ENCODE assay signal across 8 mouse cellular contexts in genomic region chr17:35233114-35233980, GRCm38 (mm10). TPM values are rescaled to one million over a fixed set of nuclear protein-coding genes. Genes with fewer than 3 reads are reported as not detected.
DNase-seq lines count a peak whose midpoint lies in the region; ATAC-seq lines count a peak whose summit lies in the region.

Gene Atp6v1g2, plus strand, starts transcription at chr17:35233660.

- H3K9me3 ChIP-seq in forebrain, embryonic 11.5 days (ENCODE audit: control insufficient read depth, low read length) = no peaks in the 10 kb centered on the region
- no peaks in the 10 kb centered on the region for H3K9me3 ChIP-seq in midbrain, embryonic 15.5 days

- DNase-seq in layer of hippocampus, adult 18-20 months (ENCODE audit: low spot score in 2 of 2) = peak in 1 of 2 experiments; percentile 64
- no peak for DNase-seq in layer of hippocampus, adult 11-12 months (ENCODE audit: low spot score)
- DNase-seq in MN1 (ENCODE audit: low spot score) = peak; percentile 57
- no peak for DNase-seq in forebrain, embryonic 11.5 days (ENCODE audit: low spot score)
- DNase-seq in layer of hippocampus, postnatal 14 days (ENCODE audit: low spot score in 2 of 2) = no peak
- DNase-seq in gastrocnemius, adult 8-10 months (ENCODE audit: low spot score in 2 of 2) = no peak
- no peak for DNase-seq in cerebellum, postnatal 14 days

- H3K4me1 ChIP-seq in forebrain, embryonic 11.5 days (replicated peaks; ENCODE audit: control insufficient read depth, insufficient read depth, low read length) = peaks cover 2% of the 10 kb centered on the region; the same call in 1 of the 2 replicates
- peaks cover 40% of the 10 kb centered on the region for H3K4me1 ChIP-seq in midbrain, embryonic 15.5 days

- H3K4me3 ChIP-seq in forebrain, embryonic 11.5 days (ENCODE audit: low read depth, low read length) = peak within 1 kb of the TSS; percentile 55
- peak within 1 kb of the TSS; percentile 56 for H3K4me3 ChIP-seq in midbrain, embryonic 15.5 days

- H3K27me3 ChIP-seq in forebrain, embryonic 11.5 days (ENCODE audit: control insufficient read depth, insufficient read depth, low read length) = no peaks in the 10 kb centered on the region
- no peaks in the 10 kb centered on the region for H3K27me3 ChIP-seq in midbrain, embryonic 15.5 days (replicated peaks)

- H3K9ac ChIP-seq in forebrain, embryonic 11.5 days (ENCODE audit: low read length) = peak within 1 kb of the TSS; percentile 93; the same call in 1 of the 2 replicates
- peak within 1 kb of the TSS; percentile 70; the same call in 1 of the 2 replicates for H3K9ac ChIP-seq in midbrain, embryonic 15.5 days

- ATAC-seq in forebrain, embryonic 11.5 days (replicated peaks; ENCODE audit: low FRiP score) = no peak
- no peak for ATAC-seq in midbrain, embryonic 15.5 days (replicated peaks)

- peaks cover 3% of the 10 kb centered on the region; the same call in 1 of the 2 replicates for H3K36me3 ChIP-seq in forebrain, embryonic 11.5 days (ENCODE audit: control insufficient read depth, insufficient read depth, low read length)
- H3K36me3 ChIP-seq in midbrain, embryonic 15.5 days (replicated peaks) = peaks cover 10% of the 10 kb centered on the region; the same call in 1 of the 2 replicates

- no peak within 1 kb of the TSS for H3K27ac ChIP-seq in forebrain, embryonic 11.5 days (ENCODE audit: low read depth, low read length)
- peak within 1 kb of the TSS; percentile 93; the same call in 1 of the 2 replicates for H3K27ac ChIP-seq in midbrain, embryonic 15.5 days

- 91% methylated on average over 18 of the region's 18 CpGs for WGBS in forebrain, embryonic 11.5 days
- WGBS in midbrain, embryonic 15.5 days = 78% methylated on average over 18 of the region's 18 CpGs

- peak within 1 kb of the TSS; percentile 82 for H3K4me2 ChIP-seq in forebrain, embryonic 11.5 days (ENCODE audit: low read depth, low read length, severe bottlenecking)
- H3K4me2 ChIP-seq in midbrain, embryonic 15.5 days = peak within 1 kb of the TSS; percentile 97

RNA-seq across cellular contexts. Expression of gene Atp6v1g2, which starts in this region (rescaled TPM):
- 100 to 1,000 TPM; 637 to 681 TPM for total RNA-seq in layer of hippocampus, adult 18-20 months (2021)
- polyA plus RNA-seq in forebrain, embryonic 11.5 days (2014; fragmentation: Nextera tagmentation; extraction: Ambion mirVana) = 12.1 and 14.2 TPM in 2 replicates
- total RNA-seq in layer of hippocampus, postnatal 14 days (2021) = 100 to 1,000 TPM; 485 to 488 TPM
- 94.4 and 100 TPM in 2 replicates for polyA plus RNA-seq in midbrain, embryonic 15.5 days (2015; fragmentation: Nextera tagmentation; extraction: Ambion mirVana)
- total RNA-seq in gastrocnemius, adult 8-10 months (2022) = 1 to 10 TPM; 1.3 to 2.3 (median 1.9) TPM

Comparison
In these comparisons a context has a peak if more than half of its experiments do, and no peak if none do; other contexts are left out.
1. RNA of gene Atp6v1g2 (total RNA-seq): 637 to 681 TPM in layer of hippocampus, adult 18-20 months and 485 to 488 TPM in layer of hippocampus, postnatal 14 days; 1.3 to 2.3 TPM in gastrocnemius, adult 8-10 months; every median in the first group is over 100 times any median in the second.